Mouse (Mus musculus): ENCODE measurements around the gene Dop1b. TPM values are rescaled to one million over a fixed set of nuclear protein-coding genes. Genes with fewer than 3 reads are reported as not detected.
A peak's percentile ranks its signal among the peaks of the same experiment; 100 is the strongest.

The Dop1b gene
- polyA plus RNA-seq, 1 experiment from 2014 or later, result 9.9 TPM

DNA sequence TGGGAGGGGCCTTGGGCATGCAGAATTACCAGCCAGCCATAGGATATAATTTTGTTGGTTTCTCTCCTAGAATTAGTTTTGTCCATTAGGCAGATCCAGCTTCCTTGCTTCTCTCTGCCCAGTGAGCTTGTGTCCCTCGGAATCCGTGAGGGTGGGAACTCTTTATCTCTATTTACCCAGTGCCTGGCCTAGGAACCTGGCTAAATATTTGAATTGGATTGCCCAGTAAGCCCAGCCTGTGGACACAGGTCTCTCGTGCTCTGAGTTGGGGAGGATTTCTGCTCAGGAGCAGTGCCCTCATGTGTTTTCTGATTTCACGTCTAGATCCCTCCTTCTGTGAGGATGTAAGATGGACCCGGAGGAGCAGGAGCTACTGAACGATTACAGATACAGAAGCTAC is 4.1 kb downstream of the Dop1b start:
- no peaks in the 10 kb centered on the region for H3K9me3 ChIP-seq
- no peaks in the 10 kb centered on the region for H3K36me3 ChIP-seq
- H3K4me1 ChIP-seq, result peaks cover 14% of the 10 kb centered on the region
- no peak overlapping the region for H3K9ac ChIP-seq
- peaks cover 16% of the 10 kb centered on the region for H3K27me3 ChIP-seq
- WGBS, result 89% methylated on average over 6 of the region's 6 CpGs
- H3K4me3 ChIP-seq, result no peak overlapping the region
- ATAC-seq (ENCODE audit: low FRiP score, low read depth), result no peak
- no peak overlapping the region for H3K4me2 ChIP-seq (replicated peaks)
- H3K27ac ChIP-seq, result no peak overlapping the region

DNA sequence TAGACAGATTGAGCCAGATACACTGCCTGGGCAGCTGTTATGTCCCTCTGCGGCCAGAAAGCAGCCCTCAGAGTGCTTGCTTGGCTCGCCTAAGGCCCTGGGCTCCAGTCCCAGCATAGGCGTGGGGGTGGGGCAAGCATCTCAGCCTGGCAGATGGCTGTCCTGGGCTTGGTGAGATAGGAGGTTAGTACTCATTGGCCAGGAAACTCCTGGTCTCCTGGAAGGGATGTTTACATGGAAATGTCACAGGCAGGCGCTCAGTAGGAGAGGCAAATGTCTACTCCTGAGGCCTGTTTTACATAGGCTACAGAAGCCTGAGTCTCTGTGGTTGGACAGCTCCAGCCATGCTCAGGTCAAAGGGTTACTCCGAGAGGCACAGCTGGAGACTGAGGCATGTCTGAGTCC is 5.6 kb downstream of the Dop1b start:
- Histone ChIP-seq H3K4me1 (peaks cover 13% of the 10 kb centered on the region), H3K36me3 (no peaks in the 10 kb centered on the region), H3K27ac (no peak overlapping the region), H3K9me3 (no peaks in the 10 kb centered on the region), H3K27me3 (peaks cover 16% of the 10 kb centered on the region), H3K4me3 (no peak overlapping the region), H3K4me2 (replicated peaks) (no peak overlapping the region), H3K9ac (no peak overlapping the region)
- 31% methylated on average over 5 of the region's 5 CpGs for WGBS
- ATAC-seq (ENCODE audit: low FRiP score, low read depth), result no peak

DNA sequence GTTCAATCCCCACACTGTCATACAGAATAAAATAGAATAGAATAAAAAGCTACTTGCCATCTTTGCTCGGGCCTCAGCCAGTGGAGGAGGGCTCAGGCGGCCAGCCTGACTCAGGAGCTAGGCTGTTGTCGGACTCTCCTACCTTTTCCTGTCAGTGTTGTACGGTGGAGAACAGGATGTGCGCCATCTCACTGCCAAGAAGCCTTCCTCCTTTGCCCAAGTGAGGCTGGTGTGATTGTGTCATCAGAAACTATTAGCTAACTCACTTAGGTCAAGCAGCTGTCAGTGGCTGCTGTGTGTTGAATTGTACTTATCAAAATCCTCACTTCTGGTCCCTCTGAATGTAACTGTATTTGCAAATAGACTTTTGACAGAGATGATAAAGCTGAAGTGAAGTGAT is 10.1 kb downstream of the Dop1b start:
- no peak for ATAC-seq (ENCODE audit: low FRiP score, low read depth)
- Histone ChIP-seq H3K27ac (no peak overlapping the region), H3K4me3 (no peak overlapping the region), H3K9me3 (no peaks in the 10 kb centered on the region), H3K4me1 (peaks cover 25% of the 10 kb centered on the region), H3K36me3 (0 out of 2 replicates have a peak, but pooled peaks cover 4% of the 10 kb centered on the region), H3K9ac (no peak overlapping the region), H3K27me3 (no peaks in the 10 kb centered on the region), H3K4me2 (replicated peaks) (no peak overlapping the region)
- 97% methylated on average over 5 of the region's 5 CpGs for WGBS

DNA sequence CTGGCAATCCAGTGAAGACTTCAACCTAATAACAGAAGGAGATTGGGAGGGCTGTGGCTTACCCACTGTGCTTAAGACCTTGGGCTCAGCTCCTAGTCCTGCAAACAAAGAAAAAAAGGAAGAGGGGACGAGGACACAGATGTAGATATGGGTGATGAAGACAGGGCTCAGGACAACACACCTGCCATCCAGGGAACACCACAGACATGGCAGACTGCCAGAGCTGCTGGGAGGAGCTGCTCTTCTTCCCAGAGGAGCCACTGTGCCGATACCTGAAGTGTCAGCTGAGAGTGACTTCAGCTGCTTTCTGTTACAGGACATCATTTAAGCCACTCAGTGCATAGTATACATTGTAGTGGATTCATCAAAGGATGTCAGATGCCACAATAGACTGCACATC is 10.8 kb downstream of the Dop1b start:
- Histone ChIP-seq H3K4me2 (replicated peaks) (no peak overlapping the region), H3K27ac (no peak overlapping the region), H3K4me3 (no peak overlapping the region), H3K36me3 (0 out of 2 replicates have a peak, but pooled peaks cover 4% of the 10 kb centered on the region), H3K9ac (no peak overlapping the region), H3K4me1 (peaks cover 20% of the 10 kb centered on the region), H3K9me3 (no peaks in the 10 kb centered on the region), H3K27me3 (no peaks in the 10 kb centered on the region)
- no peak for ATAC-seq (ENCODE audit: low FRiP score, low read depth)
- WGBS, result 67% methylated on average over 2 of the region's 2 CpGs

DNA sequence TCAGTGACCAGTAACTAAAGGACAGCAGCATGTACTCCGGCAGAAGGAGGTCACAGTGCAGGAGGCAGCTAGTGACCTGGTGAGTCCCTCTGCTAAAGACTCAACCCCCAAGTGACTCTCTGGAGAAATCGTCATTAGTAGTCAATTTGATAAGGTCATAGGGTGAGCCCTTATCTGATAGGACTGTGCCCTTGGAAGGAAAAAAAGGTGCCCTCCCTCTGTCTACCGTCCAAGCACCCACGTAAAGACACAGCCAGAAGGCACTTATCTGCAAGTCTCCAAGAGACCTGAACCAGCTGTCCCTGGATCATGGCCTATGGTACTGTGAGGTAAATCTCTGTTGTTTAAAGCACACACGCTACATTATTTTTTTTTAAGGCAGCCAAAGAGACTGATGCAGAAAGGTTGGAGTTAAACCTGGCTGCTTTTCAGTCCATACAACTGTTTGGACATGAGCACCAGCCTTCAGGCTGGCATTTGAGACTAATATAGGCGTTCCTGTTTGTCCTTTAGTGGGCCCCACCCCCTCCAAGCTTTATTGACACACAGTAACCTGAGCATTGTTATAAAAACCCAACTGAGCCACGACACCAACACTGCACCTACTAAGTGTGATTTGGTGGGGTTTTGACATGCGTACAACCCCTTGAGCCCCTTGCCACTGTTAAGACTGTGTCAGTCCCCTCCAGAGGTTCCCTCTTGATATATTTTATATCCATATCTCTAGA is 13.9 kb downstream of the Dop1b start:
- H3K36me3 ChIP-seq, result 0 out of 2 replicates have a peak, but pooled peaks cover 4% of the 10 kb centered on the region
- no peak overlapping the region for H3K27ac ChIP-seq
- H3K27me3 ChIP-seq, result no peaks in the 10 kb centered on the region
- no peak overlapping the region for H3K9ac ChIP-seq
- H3K4me2 ChIP-seq (replicated peaks), result no peak overlapping the region
- no peak overlapping the region for H3K4me3 ChIP-seq
- WGBS, result 60% methylated on average over 8 of the region's 8 CpGs
- H3K9me3 ChIP-seq, result no peaks in the 10 kb centered on the region
- ATAC-seq (ENCODE audit: low FRiP score, low read depth), result no peak
- peaks cover 37% of the 10 kb centered on the region for H3K4me1 ChIP-seq

DNA sequence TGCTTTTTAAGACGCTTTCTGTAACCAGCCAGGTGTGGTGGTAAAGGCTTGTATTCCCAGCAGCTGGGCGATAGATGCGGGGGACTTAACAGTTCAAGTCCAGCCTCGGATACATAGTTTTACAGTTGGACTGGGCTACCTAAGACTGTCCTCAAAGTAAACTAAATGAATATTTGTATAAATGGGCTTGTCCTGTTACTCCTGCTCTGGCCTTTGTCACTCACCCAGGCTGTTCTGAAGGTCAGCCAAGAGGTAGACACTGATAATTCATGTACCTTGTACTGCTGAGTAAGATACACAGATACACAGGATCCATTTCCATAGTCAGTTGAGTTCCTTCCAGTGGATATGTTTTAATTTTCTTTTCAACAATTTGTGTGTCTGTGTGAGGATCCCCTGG is 14.5 kb downstream of the Dop1b start:
- no peak for ATAC-seq (ENCODE audit: low FRiP score, low read depth)
- H3K9ac ChIP-seq, result no peak overlapping the region
- 0 out of 2 replicates have a peak, but pooled peaks cover 4% of the 10 kb centered on the region for H3K36me3 ChIP-seq
- H3K27me3 ChIP-seq, result no peaks in the 10 kb centered on the region
- no peak overlapping the region for H3K4me2 ChIP-seq (replicated peaks)
- H3K27ac ChIP-seq, result no peak overlapping the region
- no peak overlapping the region for H3K4me3 ChIP-seq
- H3K4me1 ChIP-seq, result peaks cover 37% of the 10 kb centered on the region
- H3K9me3 ChIP-seq, result no peaks in the 10 kb centered on the region
- 89% methylated on average over 4 of the region's 4 CpGs for WGBS

DNA sequence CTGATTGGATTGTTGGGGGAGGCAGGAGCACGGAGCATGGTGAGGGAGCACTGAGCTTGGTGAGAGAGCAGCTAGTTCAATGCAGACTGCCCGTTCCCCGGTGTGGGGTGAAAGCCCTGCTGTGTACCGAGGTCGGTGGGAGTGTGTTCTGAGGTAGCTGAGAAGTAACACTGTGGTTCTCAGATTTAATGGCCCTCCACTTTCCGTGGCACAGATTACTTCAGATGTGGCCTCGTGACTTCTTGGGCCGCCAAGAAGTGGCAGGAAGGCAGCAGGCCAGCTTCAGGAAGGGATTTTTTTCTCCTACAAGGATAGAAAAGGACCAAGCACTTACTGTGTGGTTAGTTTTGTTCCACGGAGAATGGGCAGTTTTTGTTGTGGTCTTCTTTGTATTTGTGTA is 17.0 kb downstream of the Dop1b start:
- H3K4me1 ChIP-seq, result peaks cover 33% of the 10 kb centered on the region
- no peak overlapping the region for H3K27ac ChIP-seq
- no peaks in the 10 kb centered on the region for H3K9me3 ChIP-seq
- H3K27me3 ChIP-seq, result no peaks in the 10 kb centered on the region
- H3K4me2 ChIP-seq (replicated peaks), result no peak overlapping the region
- ATAC-seq (ENCODE audit: low FRiP score, low read depth), result no peak
- H3K36me3 ChIP-seq, result peaks cover 4% of the 10 kb centered on the region; the same call in 1 of the 2 replicates
- WGBS, result 66% methylated on average over 9 of the region's 9 CpGs
- no peak overlapping the region for H3K4me3 ChIP-seq
- H3K9ac ChIP-seq, result no peak overlapping the region

DNA sequence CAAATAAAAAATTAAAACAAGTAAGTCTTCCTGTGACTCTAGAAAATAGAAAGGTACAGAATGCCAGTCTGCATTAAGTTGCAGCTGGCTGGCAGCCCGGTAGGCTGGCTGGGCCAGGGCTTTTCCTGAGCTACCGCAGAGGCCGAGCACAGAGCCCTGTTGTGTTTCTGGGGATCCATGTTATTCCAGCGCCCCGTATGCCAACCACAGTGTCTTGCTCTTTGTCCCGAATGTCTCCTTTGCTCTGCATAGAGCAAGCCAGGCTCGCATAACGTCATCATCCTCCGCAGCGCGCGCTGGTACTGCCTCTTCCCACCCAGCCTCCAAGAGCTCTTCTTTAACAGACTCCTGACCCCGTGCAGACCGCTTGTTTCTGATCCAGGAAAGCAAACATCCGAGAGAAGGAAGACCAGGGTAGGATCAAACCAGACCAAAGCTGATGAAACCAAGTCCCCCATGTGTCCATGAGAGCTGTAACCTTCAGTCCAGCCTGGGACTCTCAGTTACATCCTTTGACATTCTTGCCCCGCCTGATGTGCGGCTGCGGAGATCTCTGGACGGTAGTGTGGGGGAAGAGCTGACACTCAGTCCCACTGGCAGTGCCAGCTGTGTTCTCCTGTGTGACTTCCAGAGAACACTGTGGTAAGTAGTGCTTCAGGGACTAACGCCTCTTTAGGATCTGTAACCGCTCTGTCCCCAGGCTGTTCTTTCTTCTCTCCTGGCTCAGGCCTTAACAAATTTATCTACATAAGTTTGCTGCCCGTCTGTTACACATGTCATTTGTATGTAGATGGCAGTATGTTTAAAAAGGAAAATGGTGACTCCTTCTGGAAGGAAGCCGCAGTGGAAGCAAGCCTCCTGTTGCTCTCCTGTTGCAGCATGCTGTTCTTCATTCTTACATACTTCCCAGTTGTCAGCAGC is 18.4 kb downstream of the Dop1b start:
- 82% methylated on average over 23 of the region's 23 CpGs for WGBS

DNA sequence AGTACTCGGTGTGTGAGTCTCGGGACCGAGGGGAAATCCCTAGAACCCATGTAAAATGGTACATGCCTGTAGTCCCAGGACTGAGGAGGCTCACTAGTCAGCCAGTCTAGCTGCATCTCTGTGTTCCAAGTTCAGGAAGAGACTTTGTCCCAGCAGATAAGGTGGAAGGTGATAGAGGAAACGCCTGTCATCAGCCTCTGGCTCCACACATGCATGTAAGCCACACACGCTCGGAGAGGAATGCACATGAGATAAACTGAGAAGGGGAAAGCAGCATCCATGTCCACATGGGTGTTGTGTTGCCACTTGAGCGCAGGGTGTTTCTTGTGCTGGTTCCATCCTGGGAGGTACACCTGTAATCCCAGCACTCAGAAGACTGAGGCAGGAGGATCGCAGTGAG is 19.6 kb downstream of the Dop1b start:
- Histone ChIP-seq H3K27me3 (no peaks in the 10 kb centered on the region), H3K4me3 (no peak overlapping the region), H3K9ac (no peak overlapping the region), H3K4me2 (replicated peaks) (no peak overlapping the region), H3K27ac (no peak overlapping the region), H3K9me3 (no peaks in the 10 kb centered on the region), H3K4me1 (peaks cover 29% of the 10 kb centered on the region), H3K36me3 (no peaks in the 10 kb centered on the region; the same call in 1 of the 2 replicates)
- no peak for ATAC-seq (ENCODE audit: low FRiP score, low read depth)
- WGBS, result 87% methylated on average over 8 of the region's 8 CpGs

More for the DNA sequence above, 18.4 kb downstream of the Dop1b start:
- H3K9ac ChIP-seq, result no peak overlapping the region
- no peak overlapping the region for H3K4me3 ChIP-seq
- H3K9me3 ChIP-seq, result no peaks in the 10 kb centered on the region
- no peak overlapping the region for H3K4me2 ChIP-seq (replicated peaks)
- ATAC-seq (ENCODE audit: low FRiP score, low read depth), result no peak
- H3K4me1 ChIP-seq, result peaks cover 29% of the 10 kb centered on the region
- peaks cover 4% of the 10 kb centered on the region; the same call in 1 of the 2 replicates for H3K36me3 ChIP-seq
- H3K27ac ChIP-seq, result peak overlapping the region; percentile 11; the same call in 1 of the 2 replicates
- H3K27me3 ChIP-seq, result no peaks in the 10 kb centered on the region

DNA sequence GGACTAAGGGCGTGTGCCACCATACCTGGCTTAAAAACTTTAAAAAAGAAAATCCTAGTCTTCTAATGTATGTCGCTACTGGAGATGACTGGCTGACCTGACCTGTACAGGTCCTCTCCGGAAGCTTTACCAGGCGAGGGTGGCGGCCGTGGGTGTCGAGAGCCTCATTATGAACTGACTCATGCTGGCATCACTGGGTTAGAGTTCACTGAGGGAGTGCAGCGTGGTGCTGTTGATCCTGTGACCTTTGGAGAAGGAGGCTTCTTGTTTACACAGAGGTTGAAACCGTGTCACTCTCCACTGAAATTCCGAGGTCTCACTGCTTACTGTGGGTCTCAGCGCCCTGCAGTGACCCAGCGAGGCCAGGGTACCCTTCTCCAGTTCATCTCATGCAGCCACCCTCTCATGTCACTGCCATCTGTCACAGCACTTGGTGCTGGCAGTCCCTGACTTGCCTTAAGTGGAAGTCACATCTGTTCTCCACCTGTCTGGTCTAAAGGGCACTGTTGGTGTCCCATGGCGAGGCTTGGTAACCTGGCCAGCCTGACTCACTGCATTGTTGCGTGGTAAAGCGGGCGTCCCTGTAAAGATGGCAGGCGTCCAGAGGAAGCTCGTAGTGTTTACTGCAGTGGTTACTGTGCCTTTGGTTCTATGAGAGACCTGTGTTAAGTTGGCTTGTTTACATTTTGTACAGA is 21.3 kb downstream of the Dop1b start:
- H3K27ac ChIP-seq, result no peak overlapping the region
- H3K4me3 ChIP-seq, result no peak overlapping the region
- WGBS, result 70% methylated on average over 18 of the region's 18 CpGs
- no peaks in the 10 kb centered on the region for H3K9me3 ChIP-seq
- H3K27me3 ChIP-seq, result no peaks in the 10 kb centered on the region
- no peak overlapping the region for H3K9ac ChIP-seq
- no peaks in the 10 kb centered on the region; the same call in 1 of the 2 replicates for H3K36me3 ChIP-seq
- H3K4me2 ChIP-seq (replicated peaks), result no peak overlapping the region
- 0 out of 2 replicates have a peak, but pooled peaks have one; percentile 48 for ATAC-seq (ENCODE audit: low FRiP score, low read depth)
- peaks cover 29% of the 10 kb centered on the region for H3K4me1 ChIP-seq

DNA sequence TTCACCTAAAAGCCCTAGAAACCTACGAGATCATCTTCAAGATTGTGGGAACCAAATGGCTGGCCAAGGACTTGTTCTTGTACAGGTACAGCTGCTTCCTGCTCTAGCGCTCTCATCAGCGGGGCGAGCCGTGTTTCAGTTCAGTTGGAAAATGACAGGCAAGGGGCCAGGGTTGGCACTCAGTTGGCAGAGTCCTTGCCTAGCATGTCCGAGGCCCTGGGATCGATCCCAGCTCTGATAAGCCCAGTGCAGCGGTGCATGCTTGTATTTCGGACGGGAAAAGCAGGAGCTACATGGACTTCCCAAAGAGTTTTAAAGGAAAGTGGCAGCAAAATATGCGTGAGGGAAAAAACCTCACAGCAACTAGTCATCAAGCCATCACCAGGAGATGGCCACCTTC is 27.5 kb downstream of the Dop1b start:
- ATAC-seq (ENCODE audit: low FRiP score, low read depth), result no peak
- H3K9ac ChIP-seq, result no peak overlapping the region
- no peak overlapping the region for H3K4me2 ChIP-seq (replicated peaks)
- no peak overlapping the region for H3K27ac ChIP-seq
- H3K4me1 ChIP-seq, result no peaks in the 10 kb centered on the region
- no peak overlapping the region for H3K4me3 ChIP-seq
- WGBS, result 89% methylated on average over 11 of the region's 11 CpGs
- H3K36me3 ChIP-seq, result peaks cover 16% of the 10 kb centered on the region
- H3K27me3 ChIP-seq, result no peaks in the 10 kb centered on the region
- H3K9me3 ChIP-seq, result no peaks in the 10 kb centered on the region

DNA sequence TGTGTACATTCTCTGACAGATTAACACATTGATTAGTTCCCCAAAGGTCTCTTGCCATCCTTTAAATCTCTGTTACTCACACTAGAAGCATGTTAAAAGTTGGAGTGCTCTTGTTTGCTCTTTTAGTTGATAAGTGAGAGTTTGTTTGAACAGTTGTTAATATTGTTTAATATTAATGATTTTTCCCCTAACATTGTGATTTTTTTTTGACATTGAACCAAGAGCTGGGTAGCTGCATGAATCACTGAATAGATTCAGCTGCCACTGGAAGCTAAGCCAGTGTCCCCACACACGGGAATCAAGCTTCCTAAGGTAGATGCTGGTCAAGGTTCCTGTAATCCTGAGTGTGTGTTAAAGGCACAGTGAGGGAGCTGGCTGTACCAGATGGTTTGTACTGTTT is 31.2 kb downstream of the Dop1b start:
- H3K27ac ChIP-seq, result no peak overlapping the region
- H3K9ac ChIP-seq, result no peak overlapping the region
- no peak for ATAC-seq (ENCODE audit: low FRiP score, low read depth)
- H3K27me3 ChIP-seq, result no peaks in the 10 kb centered on the region
- no peak overlapping the region for H3K4me3 ChIP-seq
- H3K4me1 ChIP-seq, result no peaks in the 10 kb centered on the region
- H3K36me3 ChIP-seq, result peaks cover 20% of the 10 kb centered on the region
- H3K9me3 ChIP-seq, result no peaks in the 10 kb centered on the region
- H3K4me2 ChIP-seq (replicated peaks), result no peak overlapping the region
- WGBS, result 53% methylated on average over 1 of the region's 1 CpGs
